Mouse (Mus musculus): ENCODE results near the gene Bpi. TPM values are rescaled to one million over a fixed set of nuclear protein-coding genes. Genes with fewer than 3 reads are reported as not detected.

Gene Bpi
- polyA plus RNA-seq, 1 experiment = not detected

GRCm38 (mm10) chr2:158305948-158306695 is 48.2 kb downstream of the Bpi start, which contains the start of gene Lbp:
TSS of gene Lbp (plus strand) at chr2:158306493.
- no peak for TF ChIP-seq GATA1 (IDR thresholded peaks at IDR 0.05; ENCODE audit: low read length)

GRCm38 (mm10) chr2:158306696-158307049 is 48.8 kb downstream of the Bpi start:
- TF ChIP-seq GATA1 (IDR thresholded peaks at IDR 0.05; ENCODE audit: low read length) = no peak

DNA sequence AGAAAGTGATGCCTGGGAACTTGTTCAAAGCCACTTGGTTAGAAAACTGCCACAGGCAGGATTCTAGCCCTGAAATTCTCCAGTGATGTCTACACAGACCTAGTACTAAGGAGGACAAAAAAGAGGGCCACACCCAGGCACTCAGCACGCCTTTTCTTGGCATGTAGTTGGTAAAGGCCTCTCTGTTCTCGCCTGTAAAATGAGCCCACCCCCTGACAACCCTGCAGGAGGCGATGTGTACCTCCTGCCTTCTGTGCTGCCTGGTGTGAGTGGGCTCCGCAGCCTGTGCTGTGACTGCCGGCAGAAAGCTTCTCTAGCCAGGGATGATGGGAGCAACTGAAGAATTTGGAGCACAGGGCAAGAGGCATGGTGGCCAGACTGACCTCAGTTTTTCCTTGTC is 50.4 kb downstream of the Bpi start:
- no peak for TF ChIP-seq GATA1 (IDR thresholded peaks at IDR 0.05; ENCODE audit: low read length)

DNA sequence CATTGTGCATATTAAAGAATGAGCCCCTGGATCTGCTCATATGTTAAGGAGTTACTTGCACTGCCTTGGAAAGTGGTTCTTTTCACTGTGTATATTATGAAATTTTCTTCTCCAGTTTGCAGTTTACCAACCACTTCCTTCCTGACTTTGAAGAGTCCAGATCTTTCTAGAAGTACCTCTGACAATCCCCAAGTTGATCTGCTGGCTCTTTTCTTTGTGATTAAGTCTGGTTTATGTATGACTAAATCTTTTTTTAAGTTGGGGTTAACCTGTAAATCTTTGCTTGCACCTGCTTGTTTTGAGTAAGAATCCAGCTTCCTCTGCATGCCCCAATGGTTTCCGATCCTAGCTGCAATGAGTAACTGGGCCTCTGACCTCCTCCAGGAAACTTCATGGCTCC is 55.2 kb downstream of the Bpi start:
- no peak for TF ChIP-seq GATA1 (IDR thresholded peaks at IDR 0.05; ENCODE audit: low read length)

- TF ChIP-seq GATA1 (IDR thresholded peaks at IDR 0.05; ENCODE audit: low read length) = no peak
These were observed 58.5 kb downstream of the Bpi start for GRCm38 (mm10) chr2:158316371-158316770.

GRCm38 (mm10) chr2:158317026-158317425 is 59.1 kb downstream of the Bpi start:
- no peak for TF ChIP-seq GATA1 (IDR thresholded peaks at IDR 0.05; ENCODE audit: low read length)

- TF ChIP-seq GATA1 (IDR thresholded peaks at IDR 0.05; ENCODE audit: low read length) = no peak
These were observed 63.7 kb downstream of the Bpi start for GRCm38 (mm10) chr2:158321596-158321995.

- TF ChIP-seq GATA1 (IDR thresholded peaks at IDR 0.05; ENCODE audit: low read length) = no peak
These were observed 65.0 kb downstream of the Bpi start for GRCm38 (mm10) chr2:158322845-158323244.

DNA sequence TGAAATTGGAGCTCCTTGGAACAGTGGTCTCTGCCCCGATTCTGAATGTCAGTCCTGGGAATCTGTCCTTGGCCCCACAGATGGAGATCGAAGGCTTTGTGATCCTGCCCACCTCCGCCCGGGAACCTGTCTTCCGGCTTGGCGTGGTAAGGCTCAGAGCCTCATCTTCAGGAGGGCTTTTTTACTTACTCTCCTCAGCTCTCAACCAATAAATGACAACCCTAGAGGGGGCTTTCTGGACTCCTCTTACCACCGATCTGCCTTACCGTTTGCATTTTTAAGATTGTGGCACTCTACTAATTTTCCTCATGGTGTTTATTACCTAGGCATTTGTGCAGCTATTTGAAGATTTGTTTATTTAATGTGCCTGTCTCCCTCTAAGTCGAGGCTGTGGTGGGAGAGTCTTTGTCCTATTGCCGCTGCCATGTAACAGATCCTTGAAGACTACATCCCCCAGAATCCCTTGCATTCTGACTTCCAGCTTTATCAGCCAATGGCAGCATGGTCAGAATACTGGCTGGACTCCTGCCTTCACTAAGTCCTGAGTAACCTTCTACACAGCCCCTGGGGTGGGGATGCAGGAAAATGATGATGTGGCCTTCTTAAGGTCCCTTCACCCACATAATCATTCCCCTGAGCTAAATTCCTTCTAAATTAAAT is 66.8 kb downstream of the Bpi start:
- TF ChIP-seq GATA1 (IDR thresholded peaks at IDR 0.05; ENCODE audit: low read length) = no peak

DNA sequence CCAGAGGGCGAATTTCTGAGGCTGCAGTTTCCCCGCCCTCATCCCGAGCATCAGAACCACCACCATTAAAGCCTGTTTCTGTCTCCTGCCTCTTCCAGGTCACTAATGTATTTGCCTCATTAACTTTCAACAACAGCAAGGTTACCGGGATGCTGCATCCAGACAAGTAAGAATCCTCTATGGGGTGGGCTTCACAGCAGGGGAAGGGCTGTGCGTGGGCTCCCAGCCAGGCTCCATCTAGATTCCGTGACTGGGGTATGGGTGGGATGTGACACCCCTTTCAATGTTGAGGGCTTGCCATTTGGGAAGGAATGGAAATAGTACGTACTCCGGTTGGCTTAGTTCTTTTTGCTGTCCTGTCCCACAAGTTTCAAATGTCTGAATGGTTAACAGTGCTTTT is 67.7 kb downstream of the Bpi start:
- TF ChIP-seq GATA1 (IDR thresholded peaks at IDR 0.05; ENCODE audit: low read length) = no peak

Other genes with a start within 250 kb of the Bpi start
- gene Tti1, start 229.7 kb upstream of the Bpi start, polyA plus RNA-seq (2012) = 2.0 and 8.3 TPM in 2 replicates
- gene Rprd1b, start 229.6 kb upstream of the Bpi start, polyA plus RNA-seq (2012) = 38.4 and 71.5 TPM in 2 replicates
- gene Tgm2, start 111.7 kb upstream of the Bpi start, polyA plus RNA-seq (2012) = 7.2 and 11.3 TPM in 2 replicates
- 0.01 TPM in 1 of 2 replicates, not detected in the other for gene D630003M21Rik, start 28.9 kb upstream of the Bpi start, polyA plus RNA-seq (2012)
- not detected in 2 replicates for gene Lbp, start 48.4 kb downstream of the Bpi start, polyA plus RNA-seq (2012)
- gene Snhg11, start 117.5 kb downstream of the Bpi start, polyA plus RNA-seq (2012) = not detected in 2 replicates
- 3.6 and 4.0 TPM in 2 replicates for gene Ralgapb, start 151.8 kb downstream of the Bpi start, polyA plus RNA-seq (2012)
- not detected in 2 replicates for gene Adig, start 244.5 kb downstream of the Bpi start, polyA plus RNA-seq (2012)

All from G1E-ER4 (cell line).